27 mouse cellular contexts compared by ENCODE assay signal in the genomic region with DNA sequence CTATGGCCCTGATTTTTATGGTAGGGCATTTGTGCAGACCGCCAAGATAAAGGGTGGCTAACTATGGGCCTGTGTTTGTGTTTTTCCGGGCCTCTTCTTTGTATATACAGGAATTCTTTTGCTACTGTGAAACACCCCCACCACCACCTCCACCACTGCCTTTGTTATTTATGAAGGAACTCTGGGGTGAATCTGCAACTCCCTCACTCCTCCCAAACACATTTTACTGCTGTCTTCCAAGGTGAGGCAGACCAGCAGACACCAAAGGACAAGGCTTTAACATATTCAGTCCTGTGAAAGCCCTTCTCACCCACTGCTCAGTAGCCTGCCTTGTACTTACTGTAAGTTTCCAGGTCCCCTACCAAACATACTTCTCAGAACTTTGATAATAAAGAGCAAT. TPM values are rescaled to one million over a fixed set of nuclear protein-coding genes. Genes with fewer than 3 reads are reported as not detected.
DNase-seq lines count a peak whose midpoint lies in the region; ATAC-seq and TF ChIP-seq lines count a peak whose summit lies in the region.
"Had no signal": no experiment of that assay in that cellular context is flagged by ENCODE, and none has a peak within 500 bp of the region (broad histone marks: within the 10 kb centered on the region; RNA-seq: fewer than 3 reads in every experiment).

No protein-coding gene starts in this region.

- TF ChIP-seq POLR2A in ES-Bruce4 (IDR thresholded peaks at IDR 0.05; ENCODE audit: insufficient read depth, low read length), result no peak

- no peak overlapping the region for H3K4me2 ChIP-seq in forebrain, embryonic 15.5 days (replicated peaks)
- H3K4me2 ChIP-seq in kidney, embryonic 15.5 days, result 0 out of 2 replicates have a peak overlapping the region, but pooled peaks have one; percentile 4
- no peak overlapping the region for H3K4me2 ChIP-seq in limb, embryonic 11.5 days (ENCODE audit: low read depth, severe bottlenecking)
- H3K4me2 ChIP-seq: heart, embryonic 15.5 days; midbrain, embryonic 12.5 days had no signal

- H3K9me3 ChIP-seq in forebrain, embryonic 10.5 days, result no peaks in the 10 kb centered on the region
- no peaks in the 10 kb centered on the region for H3K9me3 ChIP-seq in forebrain, embryonic 15.5 days
- no peaks in the 10 kb centered on the region for H3K9me3 ChIP-seq in kidney, embryonic 15.5 days (replicated peaks)
- H3K9me3 ChIP-seq in ES-Bruce4 (replicated peaks; ENCODE audit: control insufficient read depth, insufficient read depth, low read length, poor library complexity, severe bottlenecking), result no peaks in the 10 kb centered on the region
- no peaks in the 10 kb centered on the region for H3K9me3 ChIP-seq in limb, embryonic 11.5 days (ENCODE audit: control insufficient read depth, low read length)
- H3K9me3 ChIP-seq: heart, embryonic 15.5 days; midbrain, embryonic 12.5 days had no signal

- TF ChIP-seq EP300 in ES-Bruce4 (IDR thresholded peaks at IDR 0.05; ENCODE audit: insufficient read depth, low read depth, low read length), result no peak

- peaks cover 46% of the 10 kb centered on the region for H3K4me1 ChIP-seq in forebrain, embryonic 10.5 days
- H3K4me1 ChIP-seq in forebrain, embryonic 15.5 days, result peaks cover 21% of the 10 kb centered on the region; the same call in 1 of the 2 replicates
- peaks cover 29% of the 10 kb centered on the region for H3K4me1 ChIP-seq in kidney, embryonic 15.5 days
- no peaks in the 10 kb centered on the region for H3K4me1 ChIP-seq in ES-Bruce4 (ENCODE audit: control insufficient read depth, insufficient read depth, low read length)
- H3K4me1 ChIP-seq in limb, embryonic 11.5 days (ENCODE audit: control insufficient read depth, insufficient read depth, low read length), result peaks cover 2% of the 10 kb centered on the region; the same call in 1 of the 2 replicates

- H3K36me3 ChIP-seq in forebrain, embryonic 10.5 days (replicated peaks), result no peaks in the 10 kb centered on the region
- no peaks in the 10 kb centered on the region for H3K36me3 ChIP-seq in forebrain, embryonic 15.5 days
- no peaks in the 10 kb centered on the region for H3K36me3 ChIP-seq in kidney, embryonic 15.5 days
- H3K36me3 ChIP-seq in ES-Bruce4 (ENCODE audit: control insufficient read depth, insufficient read depth, low read length, poor library complexity, severe bottlenecking), result peaks cover 5% of the 10 kb centered on the region; the same call in 1 of the 2 replicates
- H3K36me3 ChIP-seq in limb, embryonic 11.5 days (ENCODE audit: control insufficient read depth, insufficient read depth, low read length), result no peaks in the 10 kb centered on the region
- H3K36me3 ChIP-seq: heart, embryonic 15.5 days; midbrain, embryonic 12.5 days had no signal

- H3K4me3 ChIP-seq in forebrain, embryonic 10.5 days, result no peak overlapping the region
- H3K4me3 ChIP-seq in forebrain, embryonic 15.5 days, result no peak overlapping the region
- no peak overlapping the region for H3K4me3 ChIP-seq in kidney, embryonic 15.5 days (replicated peaks)
- H3K4me3 ChIP-seq in ES-Bruce4 (ENCODE audit: low read depth, low read length), result no peak overlapping the region
- H3K4me3 ChIP-seq in limb, embryonic 11.5 days (ENCODE audit: low read depth, low read length), result no peak overlapping the region
- H3K4me3 ChIP-seq: gastrocnemius, adult 2 months; heart, embryonic 15.5 days; midbrain, embryonic 12.5 days had no signal

- WGBS in forebrain, embryonic 10.5 days, result 62% methylated on average over 2 of the region's 2 CpGs
- 24% methylated on average over 2 of the region's 2 CpGs for WGBS in forebrain, embryonic 15.5 days
- 25% methylated on average over 2 of the region's 2 CpGs for WGBS in kidney, embryonic 15.5 days
- WGBS in limb, embryonic 11.5 days, result 30% methylated on average over 2 of the region's 2 CpGs

- no peak for ATAC-seq in forebrain, embryonic 15.5 days (replicated peaks)
- ATAC-seq in kidney, embryonic 15.5 days (replicated peaks; ENCODE audit: low FRiP score), result no peak
- no peak for ATAC-seq in limb, embryonic 11.5 days (ENCODE audit: insufficient number of reproducible peaks, low FRiP score, low TSS enrichment, low read depth)
- ATAC-seq: hindbrain, embryonic 16.5 days; intestine, embryonic 16.5 days had no signal

- TF ChIP-seq CTCF in ES-Bruce4 (IDR thresholded peaks at IDR 0.05; ENCODE audit: low read depth, low read length), result no peak

- peaks cover 4% of the 10 kb centered on the region; the same call in 1 of the 2 replicates for H3K27me3 ChIP-seq in forebrain, embryonic 10.5 days (ENCODE audit: poor library complexity, severe bottlenecking)
- no peaks in the 10 kb centered on the region for H3K27me3 ChIP-seq in forebrain, embryonic 15.5 days
- no peaks in the 10 kb centered on the region for H3K27me3 ChIP-seq in kidney, embryonic 15.5 days
- H3K27me3 ChIP-seq in ES-Bruce4 (ENCODE audit: control insufficient read depth, insufficient read depth, low read length, poor library complexity, severe bottlenecking), result no peaks in the 10 kb centered on the region
- no peaks in the 10 kb centered on the region for H3K27me3 ChIP-seq in limb, embryonic 11.5 days (ENCODE audit: control insufficient read depth, insufficient read depth, low read length)
- H3K27me3 ChIP-seq: heart, embryonic 15.5 days had no signal

- H3K27ac ChIP-seq in forebrain, embryonic 10.5 days, result peak overlapping the region; percentile 40; the same call in 1 of the 2 replicates
- H3K27ac ChIP-seq in forebrain, embryonic 15.5 days (replicated peaks), result no peak overlapping the region
- H3K27ac ChIP-seq in kidney, embryonic 15.5 days, result peak overlapping the region; percentile 54; the same call in 1 of the 2 replicates
- H3K27ac ChIP-seq in ES-Bruce4 (ENCODE audit: insufficient read depth, low read length), result peak overlapping the region; percentile 99
- H3K27ac ChIP-seq in limb, embryonic 11.5 days (replicated peaks; ENCODE audit: low read depth, low read length), result 0 out of 2 replicates have a peak overlapping the region, but pooled peaks have one; percentile 17
- H3K27ac ChIP-seq: gastrocnemius, adult 2 months; heart, embryonic 15.5 days; midbrain, embryonic 12.5 days had no signal

- no peak for DNase-seq in forebrain, embryonic 10.5 days (ENCODE audit: extremely low spot score, low spot score)
- DNase-seq in kidney, postnatal 36 days, result no peak
- no peak for DNase-seq in limb, embryonic 11.5 days (ENCODE audit: low spot score)
- DNase-seq in lung, adult 18-20 months, result no peak
- no peak for DNase-seq in lung, postnatal 4 days
- DNase-seq: adrenal gland, postnatal 10 days; cerebellum, adult 18-20 months; cerebellum, postnatal 25 days; embryo, embryonic 11 days; gastrocnemius, adult 2 months; heart, postnatal 4 days; kidney, postnatal 4 days; right cerebral cortex, postnatal 14 days; spleen, adult 18-20 months had no signal

- H3K9ac ChIP-seq in forebrain, embryonic 15.5 days (replicated peaks), result no peak overlapping the region
- no peak overlapping the region for H3K9ac ChIP-seq in kidney, embryonic 15.5 days
- H3K9ac ChIP-seq in ES-Bruce4 (ENCODE audit: low read depth, poor library complexity, severe bottlenecking), result peak overlapping the region; percentile 95
- H3K9ac ChIP-seq in limb, embryonic 11.5 days (ENCODE audit: low read length), result no peak overlapping the region
- H3K9ac ChIP-seq: heart, embryonic 15.5 days; midbrain, embryonic 12.5 days had no signal

RNA-seq across cellular contexts. Expression of a gene that starts 3.0 kb away (rescaled TPM):
- polyA plus RNA-seq in forebrain, embryonic 10.5 days (2016; fragmentation: Nextera tagmentation; extraction: Ambion mirVana), result 2.7 and 3.1 TPM in 2 replicates
- 0.49 and 1.3 TPM in 2 replicates for polyA plus RNA-seq in forebrain, embryonic 15.5 days (2015; fragmentation: Nextera tagmentation; extraction: Ambion mirVana)
- 10.3 and 14.9 TPM in 2 replicates for polyA plus RNA-seq in kidney, embryonic 15.5 days (2015; fragmentation: Nextera tagmentation; extraction: Ambion mirVana)
- 90.5 and 96.4 TPM in 2 replicates for polyA plus RNA-seq in ES-Bruce4 (2011; ENCODE audit: insufficient read depth, insufficient read length, low read depth, missing spikeins)
- 4.6 and 5.7 TPM in 2 replicates for polyA plus RNA-seq in limb, embryonic 11.5 days (2014; fragmentation: Nextera tagmentation; extraction: Ambion mirVana)
- polyA plus RNA-seq: liver, adult 2 months; thymus, postnatal 0 days had no signal

RNA-seq across cellular contexts. Expression of a gene that starts 15.8 kb away (rescaled TPM):
- not detected in 2 replicates for polyA plus RNA-seq in forebrain, embryonic 10.5 days (2016; fragmentation: Nextera tagmentation; extraction: Ambion mirVana)
- polyA plus RNA-seq in forebrain, embryonic 15.5 days (2015; fragmentation: Nextera tagmentation; extraction: Ambion mirVana), result not detected in 2 replicates
- polyA plus RNA-seq in kidney, embryonic 15.5 days (2015; fragmentation: Nextera tagmentation; extraction: Ambion mirVana), result 0.05 TPM in 1 of 2 replicates, not detected in the other
- polyA plus RNA-seq in ES-Bruce4 (2011; ENCODE audit: insufficient read depth, insufficient read length, low read depth, missing spikeins), result 0.37 and 0.41 TPM in 2 replicates
- polyA plus RNA-seq in limb, embryonic 11.5 days (2014; fragmentation: Nextera tagmentation; extraction: Ambion mirVana), result not detected in 2 replicates
- polyA plus RNA-seq: embryonic facial prominence, embryonic 14.5 days; heart, embryonic 15.5 days; hindbrain, embryonic 16.5 days; intestine, embryonic 16.5 days; liver, adult 2 months; liver, embryonic 16.5 days; lung, postnatal 0 days; midbrain, embryonic 12.5 days; neural tube, embryonic 11.5 days; thymus, postnatal 0 days had no signal

RNA-seq across cellular contexts. Expression of a gene that starts 15.8 kb away (rescaled TPM):
- polyA plus RNA-seq in forebrain, embryonic 10.5 days (2016; fragmentation: Nextera tagmentation; extraction: Ambion mirVana), result 0.07 TPM in 1 of 2 replicates, not detected in the other
- not detected in 2 replicates for polyA plus RNA-seq in forebrain, embryonic 15.5 days (2015; fragmentation: Nextera tagmentation; extraction: Ambion mirVana)
- polyA plus RNA-seq in kidney, embryonic 15.5 days (2015; fragmentation: Nextera tagmentation; extraction: Ambion mirVana), result 0.18 and 0.25 TPM in 2 replicates
- 1.2 and 2.3 TPM in 2 replicates for polyA plus RNA-seq in ES-Bruce4 (2011; ENCODE audit: insufficient read depth, insufficient read length, low read depth, missing spikeins)
- 0.16 TPM in 1 of 2 replicates, not detected in the other for polyA plus RNA-seq in limb, embryonic 11.5 days (2014; fragmentation: Nextera tagmentation; extraction: Ambion mirVana)
- polyA plus RNA-seq: embryonic facial prominence, embryonic 14.5 days; heart, embryonic 15.5 days; hindbrain, embryonic 16.5 days; liver, adult 2 months; liver, embryonic 16.5 days; lung, postnatal 0 days; midbrain, embryonic 12.5 days; thymus, postnatal 0 days had no signal

RNA-seq across cellular contexts. Expression of a gene that starts 40.7 kb away (rescaled TPM):
- polyA plus RNA-seq in forebrain, embryonic 10.5 days (2016; fragmentation: Nextera tagmentation; extraction: Ambion mirVana), result not detected in 2 replicates
- not detected in 2 replicates for polyA plus RNA-seq in forebrain, embryonic 15.5 days (2015; fragmentation: Nextera tagmentation; extraction: Ambion mirVana)
- polyA plus RNA-seq in kidney, embryonic 15.5 days (2015; fragmentation: Nextera tagmentation; extraction: Ambion mirVana), result not detected in 2 replicates
- polyA plus RNA-seq in ES-Bruce4 (2011; ENCODE audit: insufficient read depth, insufficient read length, low read depth, missing spikeins), result not detected in 2 replicates
- not detected in 2 replicates for polyA plus RNA-seq in limb, embryonic 11.5 days (2014; fragmentation: Nextera tagmentation; extraction: Ambion mirVana)
- polyA plus RNA-seq: embryonic facial prominence, embryonic 14.5 days; heart, embryonic 15.5 days; hindbrain, embryonic 16.5 days; intestine, embryonic 16.5 days; liver, adult 2 months; liver, embryonic 16.5 days; lung, postnatal 0 days; midbrain, embryonic 12.5 days; neural tube, embryonic 11.5 days; thymus, postnatal 0 days had no signal

RNA-seq across cellular contexts. Expression of a gene that starts 46.5 kb away (rescaled TPM):
- not detected in 2 replicates for polyA plus RNA-seq in forebrain, embryonic 10.5 days (2016; fragmentation: Nextera tagmentation; extraction: Ambion mirVana)
- polyA plus RNA-seq in forebrain, embryonic 15.5 days (2015; fragmentation: Nextera tagmentation; extraction: Ambion mirVana), result 0.08 TPM in 1 of 2 replicates, not detected in the other
- not detected in 2 replicates for polyA plus RNA-seq in kidney, embryonic 15.5 days (2015; fragmentation: Nextera tagmentation; extraction: Ambion mirVana)
- not detected in 2 replicates for polyA plus RNA-seq in ES-Bruce4 (2011; ENCODE audit: insufficient read depth, insufficient read length, low read depth, missing spikeins)
- not detected in 2 replicates for polyA plus RNA-seq in limb, embryonic 11.5 days (2014; fragmentation: Nextera tagmentation; extraction: Ambion mirVana)
- polyA plus RNA-seq: embryonic facial prominence, embryonic 14.5 days; heart, embryonic 15.5 days; hindbrain, embryonic 16.5 days; intestine, embryonic 16.5 days; liver, adult 2 months; liver, embryonic 16.5 days; lung, postnatal 0 days; midbrain, embryonic 12.5 days; neural tube, embryonic 11.5 days; thymus, postnatal 0 days had no signal
